Mouse (Mus musculus) left cerebral cortex, adult 8-10 months (tissue): ENCODE measurements around the gene Asic1. TPM values are rescaled to one million over a fixed set of nuclear protein-coding genes. Genes with fewer than 3 reads are reported as not detected.

ENCODE experiments used
- DNase-seq, 2 experiments: peaks; one replicate each; pipeline ENCODE4 v3.0.0; 2022; ENCODE audit warnings: low spot score in 2 of 2
- total RNA-seq, 4 experiments: library from RNA; stranded (reverse); gene quantifications; 2 replicates each; pipeline ENCODE4 v1.2.4; 2022

Gene Asic1
- total RNA-seq = 10 to 100 TPM; 68.4 to 78.4 (median 74.8) TPM

- peak; percentile 66 to 67 for DNase-seq
Observed at GRCm38 (mm10) chr15:99670154-99670821, at the start of gene Asic1. Gene Asic1, plus strand, starts transcription at chr15:99670368.

- DNase-seq = no peak
Observed at GRCm38 (mm10) chr15:99622063-99622462, 48.1 kb upstream of the Asic1 start.

GRCm38 (mm10) chr15:99631618-99632017 lies 38.5 kb upstream of the Asic1 start:
- no peak for DNase-seq

DNA sequence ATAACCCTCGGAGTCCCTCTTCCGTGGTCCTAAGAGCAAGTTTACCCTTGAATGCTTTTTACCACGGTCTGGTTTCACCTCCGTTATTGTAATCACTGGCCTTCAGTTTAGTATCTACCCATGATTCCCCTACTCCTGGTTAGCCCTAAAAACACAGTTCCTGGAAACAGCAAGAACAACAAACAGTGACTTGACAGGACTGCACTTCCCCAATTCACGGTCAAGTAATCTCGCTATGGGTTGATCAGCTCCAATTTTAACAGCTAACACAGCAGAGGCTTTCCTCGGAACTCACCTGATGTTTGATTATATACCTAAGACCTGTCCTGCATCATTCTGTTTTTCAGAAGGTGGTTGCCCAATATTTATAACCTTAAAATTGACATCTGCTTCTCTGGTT lies 35.5 kb upstream of the Asic1 start:
- DNase-seq = no peak

DNA sequence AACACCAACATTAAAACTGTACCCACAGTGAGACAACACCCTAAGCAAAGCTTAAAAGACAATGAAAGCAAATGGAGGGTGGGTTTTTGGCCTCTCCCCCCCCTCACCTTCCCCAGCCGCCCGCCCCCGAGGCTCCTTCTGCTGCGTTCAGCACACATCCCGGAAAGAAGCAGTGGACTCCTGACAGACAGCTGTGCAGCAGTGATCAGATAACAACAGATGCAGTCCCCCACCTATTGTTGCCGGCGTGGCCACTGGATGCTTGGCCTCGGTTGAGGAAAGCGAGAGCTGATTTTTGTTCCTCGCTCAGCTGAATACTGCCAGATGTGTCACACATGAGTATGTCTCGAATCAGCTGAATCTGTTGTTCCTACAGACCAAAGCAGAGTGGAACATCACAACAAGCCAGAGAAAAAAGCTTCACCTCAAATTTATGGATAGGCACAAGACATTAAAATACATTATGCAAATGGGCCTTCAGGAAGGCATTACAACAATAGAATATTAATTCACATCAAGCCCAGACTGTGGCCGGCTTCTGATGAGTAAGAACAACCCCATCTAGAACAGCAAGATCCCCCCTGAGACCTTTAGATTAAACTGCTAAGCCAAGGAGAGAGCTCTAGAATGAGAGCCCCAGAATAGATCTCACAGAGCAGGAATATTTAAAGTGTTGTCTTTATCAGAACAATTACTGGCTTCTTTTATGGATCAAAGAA lies 32.6 kb upstream of the Asic1 start:
- no peak for DNase-seq

DNA sequence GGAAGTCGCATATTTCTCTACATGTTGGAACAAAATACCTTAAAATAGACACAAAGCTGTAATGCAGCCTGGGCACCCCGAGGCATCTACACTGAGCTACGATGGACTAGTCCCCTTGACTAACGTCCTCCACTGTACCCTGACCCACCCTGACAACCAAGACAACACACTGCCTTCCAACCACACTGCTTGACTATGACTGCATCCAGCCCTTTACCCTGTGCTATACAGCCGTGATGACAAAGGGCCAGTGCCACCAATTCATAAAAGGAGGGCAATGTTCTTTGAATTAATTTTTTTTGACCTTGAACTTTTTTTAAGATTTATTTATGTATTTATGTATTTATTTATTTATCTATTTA lies 32.1 kb upstream of the Asic1 start:
- DNase-seq = no peak

- no peak for DNase-seq
Observed at GRCm38 (mm10) chr15:99642622-99643021, 27.5 kb upstream of the Asic1 start.

DNA sequence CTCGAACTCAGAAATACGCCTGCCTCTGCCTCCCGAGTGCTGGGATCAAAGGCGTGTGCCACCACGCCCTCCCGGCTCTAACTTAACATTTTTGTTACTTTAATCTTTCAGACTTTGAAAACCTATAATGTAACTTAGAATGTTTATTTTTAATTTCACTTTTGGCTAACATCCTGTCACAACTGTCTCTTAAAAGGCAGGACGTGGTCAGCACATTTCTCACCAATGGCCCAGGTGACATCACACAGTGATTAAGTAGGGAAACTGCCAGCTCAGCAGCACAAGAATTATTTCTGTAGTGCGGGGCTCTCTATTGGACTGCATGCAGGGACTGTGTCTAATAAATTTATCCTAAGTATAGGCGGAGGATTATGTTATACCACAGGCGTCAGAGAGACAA lies 26.3 kb upstream of the Asic1 start:
- DNase-seq = no peak

DNA sequence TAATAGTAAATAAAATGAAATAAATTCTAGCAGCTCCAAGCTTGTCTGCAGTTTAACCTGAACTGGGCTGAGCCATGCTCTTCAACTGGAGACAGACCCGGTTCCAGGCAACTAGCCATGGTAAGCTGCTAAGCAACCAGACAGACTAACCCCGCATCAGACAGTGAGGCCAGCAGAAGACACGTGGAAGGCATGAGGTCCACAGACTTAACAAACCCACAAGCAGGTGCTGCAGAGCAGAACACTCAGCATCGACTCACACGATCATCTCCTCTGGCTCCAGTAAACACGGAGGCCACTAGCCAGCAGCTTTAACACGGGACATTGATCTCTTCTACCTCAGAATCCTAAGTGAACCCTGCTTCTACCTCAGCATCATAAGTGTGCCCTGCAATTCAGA lies 25.4 kb upstream of the Asic1 start:
- DNase-seq = peak in 1 of 2 experiments; percentile 46

- DNase-seq = no peak
Observed at GRCm38 (mm10) chr15:99648326-99648725, 21.8 kb upstream of the Asic1 start.

GRCm38 (mm10) chr15:99649067-99649761 lies 21.0 kb upstream of the Asic1 start:
- DNase-seq = no peak

- no peak for DNase-seq
Observed at GRCm38 (mm10) chr15:99650304-99650703, 19.9 kb upstream of the Asic1 start.

DNA sequence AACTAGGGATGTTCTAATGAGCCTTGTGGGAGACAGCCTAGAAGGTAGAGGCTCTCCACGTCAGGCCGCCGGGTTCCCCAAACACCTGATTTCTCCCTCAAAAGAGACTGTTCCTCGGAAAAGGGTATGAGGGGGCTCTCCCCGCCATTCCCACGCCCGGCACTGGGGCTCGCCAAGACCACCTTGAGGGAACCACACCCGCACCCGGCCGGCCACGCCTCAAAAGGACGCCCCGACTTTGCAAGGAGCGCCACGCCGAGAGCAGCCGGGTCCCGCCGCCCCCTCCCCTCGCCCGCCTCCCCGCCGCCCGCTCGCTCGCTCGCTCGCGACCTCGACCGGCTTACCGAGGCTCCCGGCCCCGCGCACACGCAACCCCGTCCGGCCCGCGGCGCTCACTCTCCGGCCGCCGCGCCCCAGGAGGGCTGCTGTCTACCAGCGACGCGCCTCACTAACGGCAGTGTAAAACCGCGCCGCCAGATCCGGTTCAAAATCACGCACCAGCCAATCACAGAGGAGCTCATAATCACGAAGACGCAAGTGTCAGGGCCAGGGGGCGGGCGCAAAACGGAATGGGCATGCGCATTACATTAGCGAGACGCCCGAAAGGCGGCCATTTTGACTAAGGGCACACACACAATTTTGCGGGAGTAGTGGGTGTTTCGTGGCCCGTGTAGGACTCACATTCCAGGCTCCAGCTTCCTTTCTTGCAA lies 18.9 kb upstream of the Asic1 start, which contains the start of gene Racgap1:
Gene Racgap1 (minus strand): TSS at position 494 of the 710 bp plus-strand sequence.
- peak; percentile 94 for DNase-seq

DNA sequence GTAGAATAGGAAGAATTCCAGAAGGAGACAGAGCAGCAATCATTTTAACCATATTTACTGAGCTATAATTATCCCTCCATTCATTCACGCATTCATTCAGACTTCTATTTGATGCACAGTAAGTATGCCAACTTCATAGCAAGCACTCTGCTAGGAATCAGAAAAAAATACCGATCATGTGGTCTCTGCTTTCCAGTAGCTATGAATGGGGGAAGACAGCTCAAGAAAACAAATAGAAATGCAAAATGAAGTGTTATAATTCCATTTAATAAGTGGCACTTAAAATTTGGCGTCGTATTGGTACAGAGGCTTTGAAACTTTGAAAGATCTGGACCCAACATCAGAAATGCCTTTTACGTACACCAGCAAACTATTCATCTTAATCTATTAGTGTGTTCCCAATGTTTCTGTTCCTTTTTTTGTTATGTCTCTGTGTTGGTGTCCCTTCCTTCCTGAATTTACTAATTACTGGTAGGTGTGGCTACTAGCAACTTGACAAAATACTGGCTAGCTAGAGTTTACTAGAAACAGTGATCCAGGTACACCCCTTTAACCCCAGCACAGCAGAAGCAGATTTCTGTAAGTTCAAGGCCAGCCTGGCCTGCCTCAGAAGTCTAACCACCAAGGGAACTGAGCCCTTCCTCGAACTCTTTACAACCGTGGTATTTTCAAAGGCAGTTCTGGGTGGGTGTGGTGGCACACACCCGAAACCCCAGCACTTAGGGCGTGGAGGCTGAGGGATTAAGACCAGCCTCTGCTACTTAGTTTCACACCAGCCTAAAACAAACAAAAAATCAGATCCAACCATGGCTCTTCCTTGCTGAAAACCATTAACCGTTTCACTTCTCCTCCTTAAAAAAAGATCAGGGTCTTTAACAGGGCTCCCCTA lies 17.9 kb upstream of the Asic1 start:
- no peak for DNase-seq

DNA sequence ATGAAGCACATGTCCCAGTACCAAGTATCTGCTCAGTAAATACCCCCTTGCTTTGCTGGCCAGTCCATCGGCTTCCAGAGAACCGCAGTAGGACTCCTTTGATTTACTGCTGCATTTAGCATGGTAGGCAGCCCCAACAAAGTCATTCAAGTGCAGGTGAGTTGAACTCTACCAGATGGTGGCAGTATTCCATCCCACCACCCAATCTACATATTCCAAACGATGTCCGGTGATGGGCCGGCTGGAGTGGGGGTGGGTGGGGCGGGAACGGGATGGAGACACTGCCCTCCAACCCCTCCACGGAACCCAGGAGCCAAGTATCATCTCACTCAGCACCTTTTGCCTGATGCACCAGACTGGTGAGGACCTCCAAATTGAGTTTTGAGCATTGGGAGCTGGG lies 16.9 kb upstream of the Asic1 start:
- no peak for DNase-seq

GRCm38 (mm10) chr15:99653876-99654275 lies 16.3 kb upstream of the Asic1 start:
- no peak for DNase-seq

DNA sequence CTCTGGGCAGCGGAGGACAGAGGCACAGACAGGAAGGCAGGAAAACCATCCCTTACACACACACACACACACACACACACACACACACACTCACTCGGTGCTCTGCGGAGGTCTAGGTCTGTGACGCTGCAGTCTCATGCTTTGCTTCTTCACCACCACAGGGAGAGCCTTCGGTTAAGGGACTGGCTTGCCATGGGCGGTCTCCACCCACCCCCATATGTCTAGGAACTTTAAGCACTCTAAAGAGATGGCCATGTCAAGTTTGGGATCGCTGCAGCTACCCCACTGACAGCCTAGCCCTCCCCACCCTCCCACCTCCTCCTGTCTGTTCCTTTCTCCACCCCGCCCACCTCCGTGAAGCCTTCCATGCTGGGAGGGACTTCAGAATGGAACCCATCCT lies 14.2 kb upstream of the Asic1 start:
- no peak for DNase-seq

DNA sequence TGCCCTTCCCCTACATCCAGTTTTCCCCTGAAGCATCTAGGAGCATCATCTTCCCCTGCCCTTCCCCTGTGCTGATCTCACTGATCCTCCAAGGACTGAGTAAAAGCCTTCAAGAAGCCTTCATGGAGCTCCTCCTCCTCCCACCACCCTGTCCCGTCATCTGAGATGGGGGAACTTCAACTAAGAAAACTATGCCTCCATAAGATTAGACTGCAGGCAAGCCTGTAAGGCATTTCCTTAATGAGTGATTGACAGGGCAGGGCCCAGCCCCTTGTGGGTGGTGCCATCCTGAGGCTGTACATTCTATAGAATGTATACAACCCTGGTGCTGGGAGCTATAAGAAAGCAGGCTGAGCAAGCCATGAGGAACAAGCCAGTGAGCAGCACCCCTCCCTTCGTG lies 11.7 kb upstream of the Asic1 start:
- DNase-seq = no peak

DNA sequence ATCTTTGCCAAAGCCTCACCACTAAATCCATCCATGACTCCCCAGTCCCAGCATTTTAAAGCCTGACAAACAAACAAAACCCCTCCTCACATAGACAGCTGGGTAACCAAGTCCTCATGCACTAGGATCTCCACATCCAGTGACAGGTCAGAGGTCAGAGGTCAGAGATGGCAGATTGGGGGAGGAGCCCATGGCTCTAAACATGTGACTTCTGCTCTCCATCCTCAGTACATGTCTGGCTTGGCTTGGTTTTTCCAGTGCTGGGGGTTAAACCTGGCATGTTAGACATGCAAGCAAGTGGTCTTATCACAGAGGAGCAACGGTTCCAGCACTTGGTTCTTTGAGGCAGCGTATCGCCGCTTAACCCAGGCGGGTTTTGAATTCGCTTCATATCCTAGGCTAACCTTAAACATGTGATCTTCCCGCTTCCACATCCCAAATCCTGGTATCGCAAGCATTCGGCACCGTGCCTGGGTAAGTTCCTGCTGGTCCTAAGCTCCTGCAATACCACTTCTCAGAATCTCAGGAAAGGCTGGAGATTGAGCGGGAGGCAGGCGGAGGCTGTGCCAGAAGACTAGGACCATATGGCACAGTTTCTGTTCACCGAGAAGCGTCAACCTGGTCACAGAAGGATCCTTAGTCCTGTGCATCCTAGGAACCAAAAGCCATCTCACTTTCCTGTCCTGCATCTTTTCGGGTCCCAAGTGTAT lies 8.9 kb upstream of the Asic1 start:
- peak in 1 of 2 experiments; percentile 48 for DNase-seq

GRCm38 (mm10) chr15:99662371-99662770 lies 7.8 kb upstream of the Asic1 start:
- no peak for DNase-seq
